Mouse (Mus musculus) C2C12 (cell line): ENCODE measurements around the gene Eml2.

Experiments
- CTCF ChIP-seq: IDR thresholded peaks from one replicate; pipeline ENCODE4 v1.5.1; 2011; ENCODE audit not compliant: control insufficient read depth, insufficient read depth, insufficient read length
- MAX ChIP-seq: IDR thresholded peaks from one replicate; pipeline ENCODE4 v1.6.1; 2011; ENCODE audit warnings: mild to moderate bottlenecking, control low read depth

DNA sequence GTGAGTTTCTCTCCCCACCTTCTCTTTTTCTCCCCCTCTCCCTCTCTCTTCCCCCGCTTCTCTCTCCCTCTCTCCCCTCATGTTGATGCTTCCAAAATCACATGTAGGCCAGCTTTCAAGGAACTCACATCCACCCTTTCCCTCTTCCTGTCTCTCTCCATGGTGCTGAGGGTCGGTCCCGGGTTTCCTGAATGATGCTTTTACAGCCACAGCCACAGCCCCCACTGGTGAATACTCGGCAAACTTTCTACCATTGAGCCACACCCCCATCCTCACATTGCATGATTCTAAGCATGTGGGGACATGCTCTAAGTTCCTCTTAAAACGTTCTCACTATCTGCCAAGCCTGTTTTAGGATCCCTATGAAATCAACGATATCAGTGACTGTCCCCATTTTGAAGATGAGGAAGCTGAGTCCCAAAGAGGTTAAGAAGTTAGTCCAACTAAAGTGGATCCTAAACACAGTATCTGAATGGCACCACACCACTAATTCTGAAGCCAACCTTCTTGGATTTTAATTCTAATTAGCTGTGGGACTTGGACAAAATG lies 28.6 kb upstream of the Eml2 start:
- no peak for TF ChIP-seq MAX
- TF ChIP-seq CTCF, result no peak
